Mouse (Mus musculus) stomach, embryonic 14.5 days (tissue): ENCODE measurements around the gene Qdpr. TPM values are rescaled to one million over a fixed set of nuclear protein-coding genes. Genes with fewer than 3 reads are reported as not detected.

ENCODE experiments used
- ATAC-seq: fragments of 200-750 bp; cut with Nextera tagmentation; 2 replicates; pipeline ENCODE4 v1.8.0; 2017; ENCODE audit warnings: low read depth, moderate TSS enrichment; ENCODE audit not compliant: insufficient number of reproducible peaks, insufficient read depth, low FRiP score
- H3K27ac ChIP-seq: fragments of 300-500 bp; sonication (generic); 2 replicates; pipeline ENCODE4 v1.5.1; 2014; ENCODE audit warnings: mild to moderate bottlenecking, low read length, moderate library complexity, mixed read lengths
- H3K27me3 ChIP-seq: fragments of 300-500 bp; sonication (generic); 2 replicates; pipeline ENCODE4 v1.6.1; 2014; ENCODE audit warnings: low read length, control low read depth, mixed read lengths; ENCODE audit not compliant: control insufficient read depth, insufficient read depth
- H3K36me3 ChIP-seq: fragments of 300-500 bp; sonication (generic); 2 replicates; pipeline ENCODE4 v1.6.1; 2014; ENCODE audit warnings: mild to moderate bottlenecking, control low read depth, low read length, moderate library complexity, mixed read lengths; ENCODE audit not compliant: control insufficient read depth, insufficient read depth
- H3K4me1 ChIP-seq: fragments of 300-500 bp; sonication (generic); 2 replicates; pipeline ENCODE4 v1.6.1; 2014; ENCODE audit warnings: low read length, control low read depth, mixed read lengths; ENCODE audit not compliant: control insufficient read depth, insufficient read depth
- H3K4me2 ChIP-seq: fragments of 300-500 bp; sonication (generic); replicated peaks from 2 replicates; pipeline ENCODE4 v1.6.1; 2014; ENCODE audit warnings: low read depth, low read length, control low read depth
- H3K4me3 ChIP-seq: fragments of 300-500 bp; sonication (generic); 2 replicates; pipeline ENCODE4 v1.5.1; 2014; ENCODE audit warnings: low read depth, low read length, control low read depth
- H3K9ac ChIP-seq: fragments of 300-500 bp; sonication (generic); replicated peaks from 2 replicates; pipeline ENCODE4 v1.6.1; 2014; ENCODE audit warnings: low read depth, mild to moderate bottlenecking, control low read depth, low read length, moderate library complexity, mixed read lengths
- H3K9me3 ChIP-seq: fragments of 300-500 bp; sonication (generic); 2 replicates; pipeline ENCODE4 v1.6.1; 2016; ENCODE audit warnings: low read depth, low read length, control low read depth; ENCODE audit not compliant: control insufficient read depth
- WGBS: fragments of 180-500 bp; shearing (Covaris S2); extraction: QIAGEN DNeasy Blood & Tissue Kit; methylation state at CpG from one replicate; pipeline ENCODE4 v1.1.7; 2014; 5-methylcytosine and 5-hydroxymethylcytosine counted together
- polyA plus RNA-seq: library from polyadenylated mRNA; unstranded; fragments of >200 nt; fragmentation: Nextera tagmentation; extraction: Ambion mirVana; gene quantifications from 2 replicates; pipeline ENCODE4 v1.2.1, GENCODE M21; 2014

Gene Qdpr
- polyA plus RNA-seq, 1 experiment from 2014 or later = 103 TPM

GRCm38 (mm10) chr5:45475771-45476170 lies 25.7 kb upstream of the Qdpr start:
- WGBS = 88% methylated on average over 5 of the region's 5 CpGs
- Histone ChIP-seq H3K4me3 (no peak overlapping the region), H3K27me3 (no peaks in the 10 kb centered on the region), H3K27ac (no peak overlapping the region), H3K4me1 (no peaks in the 10 kb centered on the region), H3K36me3 (no peaks in the 10 kb centered on the region), H3K9ac (no peak overlapping the region), H3K4me2 (no peak overlapping the region), H3K9me3 (no peaks in the 10 kb centered on the region)
- no peak for ATAC-seq

DNA sequence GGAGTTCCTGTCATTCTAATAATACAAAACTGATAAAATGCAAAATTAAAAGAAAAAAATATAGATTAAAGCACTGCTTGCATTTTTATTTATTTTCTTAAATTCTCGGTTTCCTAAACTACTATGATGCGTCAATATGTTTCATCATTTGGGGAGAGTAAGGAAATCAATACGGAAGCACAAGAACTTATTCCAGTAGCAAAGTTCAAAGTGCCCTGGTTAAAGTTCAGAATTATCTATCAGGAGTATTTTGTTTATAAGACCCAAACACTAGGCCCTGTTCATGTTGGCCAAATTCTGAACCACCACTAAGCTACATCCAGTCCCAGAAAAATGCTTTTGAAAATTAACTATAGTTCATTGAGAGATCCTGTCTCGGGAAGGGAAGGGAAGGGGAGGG lies 24.7 kb upstream of the Qdpr start:
- Histone ChIP-seq H3K27me3 (no peaks in the 10 kb centered on the region), H3K36me3 (no peaks in the 10 kb centered on the region), H3K9me3 (no peaks in the 10 kb centered on the region), H3K4me1 (no peaks in the 10 kb centered on the region), H3K4me2 (no peak overlapping the region), H3K4me3 (no peak overlapping the region), H3K27ac (no peak overlapping the region), H3K9ac (no peak overlapping the region)
- WGBS = 76% methylated on average over 3 of the region's 4 CpGs
- no peak for ATAC-seq

- Histone ChIP-seq H3K9me3 (no peaks in the 10 kb centered on the region), H3K9ac (no peak overlapping the region), H3K4me1 (no peaks in the 10 kb centered on the region), H3K4me2 (no peak overlapping the region), H3K27me3 (no peaks in the 10 kb centered on the region), H3K4me3 (no peak overlapping the region), H3K36me3 (no peaks in the 10 kb centered on the region), H3K27ac (no peak overlapping the region)
- WGBS = 29% methylated on average over 6 of the region's 6 CpGs
- no peak for ATAC-seq
Measured at GRCm38 (mm10) chr5:45474215-45474614, 24.2 kb upstream of the Qdpr start.

DNA sequence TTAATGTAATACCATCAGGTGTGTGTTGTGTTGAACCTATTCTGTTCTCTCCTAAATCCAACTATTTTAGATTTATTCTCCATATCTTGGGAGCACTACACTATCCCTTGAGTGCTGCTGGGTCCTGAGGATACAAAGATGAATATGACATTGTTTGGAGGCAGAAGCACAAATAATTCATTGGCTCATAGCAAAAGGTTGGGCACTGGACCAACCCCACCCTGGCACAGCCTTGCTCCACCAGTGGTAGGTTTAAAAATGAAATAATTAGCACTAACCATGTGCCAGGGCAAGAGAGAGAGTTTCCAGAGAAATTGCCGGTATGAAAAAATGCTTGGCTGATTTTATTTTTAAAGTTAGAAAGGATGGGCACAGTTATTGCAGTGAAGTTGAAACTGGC lies 23.5 kb upstream of the Qdpr start:
- Histone ChIP-seq H3K27ac (no peak overlapping the region), H3K4me2 (no peak overlapping the region), H3K27me3 (no peaks in the 10 kb centered on the region), H3K4me3 (no peak overlapping the region), H3K4me1 (no peaks in the 10 kb centered on the region), H3K36me3 (no peaks in the 10 kb centered on the region), H3K9me3 (no peaks in the 10 kb centered on the region), H3K9ac (no peak overlapping the region)
- ATAC-seq = no peak
- 90% methylated on average over 1 of the region's 1 CpGs for WGBS

- ATAC-seq = no peak
- H3K27me3 ChIP-seq = no peaks in the 10 kb centered on the region
- no peak overlapping the region for H3K27ac ChIP-seq
- WGBS = 32% methylated on average over 7 of the region's 7 CpGs
- H3K9ac ChIP-seq = no peak overlapping the region
- H3K9me3 ChIP-seq = no peaks in the 10 kb centered on the region
- H3K4me1 ChIP-seq = no peaks in the 10 kb centered on the region
- H3K36me3 ChIP-seq = no peaks in the 10 kb centered on the region
- H3K4me3 ChIP-seq = no peak overlapping the region
- H3K4me2 ChIP-seq = no peak overlapping the region
Measured at GRCm38 (mm10) chr5:45472880-45473450, 22.9 kb upstream of the Qdpr start.

DNA sequence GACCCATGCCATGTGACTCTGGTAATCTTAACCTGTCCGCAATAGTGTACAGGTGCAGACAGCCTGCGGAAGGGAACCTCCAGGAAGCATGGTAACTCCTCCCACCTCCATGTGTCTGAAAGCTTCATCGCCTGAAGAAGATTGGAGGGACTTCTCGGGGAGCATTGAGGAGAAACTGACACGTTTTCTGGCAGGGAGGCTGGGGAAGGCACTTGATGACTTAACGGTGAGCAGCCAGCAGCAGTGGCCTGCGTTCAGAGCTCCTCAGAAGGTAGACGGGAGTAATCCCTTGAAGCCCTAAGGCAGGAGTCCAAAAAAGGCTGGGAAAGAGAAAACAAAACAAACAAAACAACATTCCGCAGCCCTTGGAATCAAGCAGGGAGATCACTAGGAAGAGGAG lies 4.4 kb upstream of the Qdpr start:
- Histone ChIP-seq H3K9ac (no peak overlapping the region), H3K27me3 (no peaks in the 10 kb centered on the region), H3K36me3 (no peaks in the 10 kb centered on the region), H3K4me3 (no peak overlapping the region), H3K4me2 (no peak overlapping the region), H3K9me3 (no peaks in the 10 kb centered on the region), H3K27ac (no peak overlapping the region), H3K4me1 (no peaks in the 10 kb centered on the region)
- ATAC-seq = no peak
- 36% methylated on average over 9 of the region's 9 CpGs for WGBS

DNA sequence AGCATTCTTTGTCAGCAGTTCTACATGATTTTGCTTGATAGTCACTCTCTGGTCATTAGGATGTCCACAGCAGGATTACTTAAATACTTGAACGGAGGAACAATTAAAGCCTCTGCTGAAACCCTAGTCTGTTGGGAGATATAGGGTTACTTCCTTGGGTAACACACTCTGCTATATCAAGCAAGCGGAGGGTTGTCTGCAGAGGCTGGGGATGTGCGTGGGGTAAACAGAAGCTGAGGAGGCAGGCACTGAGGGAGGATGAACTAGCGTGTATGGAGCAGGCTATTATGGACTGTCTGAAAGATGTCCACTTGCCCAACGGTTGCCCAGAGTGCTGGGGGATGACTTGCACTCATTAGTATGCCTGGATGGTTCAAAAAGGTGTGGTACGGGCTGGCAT lies 3.4 kb upstream of the Qdpr start, which contains the start of gene Clrn2:
Gene Clrn2, plus strand, starts transcription at position 301 of the 400 bp plus-strand sequence.
- H3K4me3 ChIP-seq = no peak within 1 kb of the TSS
- WGBS = 67% methylated on average over 6 of the region's 6 CpGs
- H3K36me3 ChIP-seq = no peaks in the 10 kb centered on the region
- H3K27me3 ChIP-seq = no peaks in the 10 kb centered on the region
- no peak within 1 kb of the TSS for H3K9ac ChIP-seq
- no peak within 1 kb of the TSS for H3K27ac ChIP-seq
- H3K9me3 ChIP-seq = no peaks in the 10 kb centered on the region
- H3K4me1 ChIP-seq = peaks cover 6% of the 10 kb centered on the region; the same call in 1 of the 2 replicates
- no peak within 1 kb of the TSS for H3K4me2 ChIP-seq
- no peak for ATAC-seq

DNA sequence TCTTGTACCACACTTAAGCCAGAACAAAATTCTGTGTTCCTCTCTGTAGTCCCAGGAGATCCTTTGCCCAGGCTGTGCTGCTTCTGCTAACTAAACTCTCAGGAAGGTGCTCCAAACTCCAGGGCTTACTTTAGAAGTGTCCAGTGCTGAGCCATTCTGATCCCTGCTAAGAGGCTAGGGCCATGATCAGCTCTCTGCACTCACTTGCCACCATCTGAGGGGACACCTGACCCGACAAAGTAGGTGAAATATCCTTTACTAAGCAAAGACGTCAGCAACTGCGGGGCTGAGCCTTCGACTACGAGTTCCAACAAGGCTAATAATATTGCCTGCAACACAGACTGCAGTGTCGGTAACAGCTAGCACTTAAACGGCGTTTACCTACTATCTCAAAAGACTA lies 830 bp downstream of the Qdpr start:
- 2% methylated on average over 8 of the region's 8 CpGs for WGBS
- no peak for ATAC-seq
- Histone ChIP-seq H3K27ac (no peak overlapping the region), H3K4me1 (peaks cover 6% of the 10 kb centered on the region; the same call in 1 of the 2 replicates), H3K4me2 (peak overlapping the region; percentile 74), H3K4me3 (peak overlapping the region; percentile 60), H3K9ac (peak overlapping the region; percentile 49), H3K27me3 (no peaks in the 10 kb centered on the region), H3K36me3 (no peaks in the 10 kb centered on the region), H3K9me3 (no peaks in the 10 kb centered on the region)

DNA sequence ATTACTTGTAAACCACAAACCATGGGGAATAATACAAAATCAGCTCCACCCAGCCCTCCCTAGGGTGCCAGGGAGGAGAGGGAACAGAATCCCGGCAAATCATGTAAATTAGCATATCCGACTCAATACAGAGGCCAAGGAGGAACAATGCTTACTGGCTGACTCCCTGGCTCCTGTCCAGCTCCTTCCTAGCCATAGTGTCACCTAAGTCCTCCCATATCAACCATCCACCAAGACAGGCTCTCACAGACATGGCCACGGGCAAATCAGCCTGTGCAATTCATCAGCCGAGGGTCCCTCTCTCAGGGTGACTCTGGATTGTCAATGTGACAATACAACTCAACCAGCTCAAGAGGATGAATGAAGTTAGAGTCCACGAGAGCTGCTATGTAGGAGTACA lies 1.4 kb downstream of the Qdpr start:
- ATAC-seq = no peak
- Histone ChIP-seq H3K4me1 (peaks cover 6% of the 10 kb centered on the region; the same call in 1 of the 2 replicates), H3K27ac (no peak overlapping the region), H3K4me3 (peak overlapping the region; percentile 60; the same call in 1 of the 2 replicates), H3K9ac (no peak overlapping the region), H3K9me3 (no peaks in the 10 kb centered on the region), H3K27me3 (no peaks in the 10 kb centered on the region), H3K4me2 (peak overlapping the region; percentile 74; the same call in 1 of the 2 replicates), H3K36me3 (no peaks in the 10 kb centered on the region)
- 69% methylated on average over 5 of the region's 5 CpGs for WGBS
